Mouse (Mus musculus): ENCODE results near the gene Onecut1. TPM values are rescaled to one million over a fixed set of nuclear protein-coding genes. Genes with fewer than 3 reads are reported as not detected.
A peak's percentile ranks its signal among the peaks of the same experiment; 100 is the strongest.

Onecut1 gene
- polyA plus RNA-seq, 1 experiment from 2014 or later: 1.8 TPM

- Histone ChIP-seq H3K27ac (no peak overlapping the region), H3K36me3 (no peaks in the 10 kb centered on the region), H3K9me3 (no peaks in the 10 kb centered on the region), H3K4me2 (replicated peaks) (peak overlapping the region; percentile 96), H3K27me3 (replicated peaks) (peaks cover 87% of the 10 kb centered on the region), H3K9ac (no peak overlapping the region), H3K4me3 (replicated peaks) (peak overlapping the region; percentile 53), H3K4me1 (replicated peaks) (peaks cover 31% of the 10 kb centered on the region)
- no peak for ATAC-seq
- WGBS: 3% methylated on average over 36 of the region's 36 CpGs
Measured at GRCm38 (mm10) chr9:74863655-74864443, 2.1 kb downstream of the Onecut1 start.

- Histone ChIP-seq H3K27ac (no peak overlapping the region), H3K9me3 (no peaks in the 10 kb centered on the region), H3K4me2 (replicated peaks) (no peak overlapping the region), H3K36me3 (no peaks in the 10 kb centered on the region), H3K4me3 (replicated peaks) (no peak overlapping the region), H3K4me1 (replicated peaks) (peaks cover 31% of the 10 kb centered on the region), H3K27me3 (replicated peaks) (peaks cover 85% of the 10 kb centered on the region), H3K9ac (no peak overlapping the region)
- ATAC-seq: no peak
- WGBS: 16% methylated on average over 14 of the region's 14 CpGs
Measured at GRCm38 (mm10) chr9:74864471-74864870, 2.8 kb downstream of the Onecut1 start.

- Histone ChIP-seq H3K4me1 (replicated peaks) (peaks cover 25% of the 10 kb centered on the region), H3K27me3 (replicated peaks) (peaks cover 67% of the 10 kb centered on the region), H3K4me3 (replicated peaks) (peak overlapping the region; percentile 16), H3K27ac (0 out of 2 replicates have a peak overlapping the region, but pooled peaks have one; percentile 6), H3K4me2 (replicated peaks) (peak overlapping the region; percentile 48), H3K36me3 (no peaks in the 10 kb centered on the region), H3K9me3 (no peaks in the 10 kb centered on the region), H3K9ac (no peak overlapping the region)
- ATAC-seq: peak; percentile 83
- 5% methylated on average over 27 of the region's 27 CpGs for WGBS
Measured at GRCm38 (mm10) chr9:74866596-74867313, 5.0 kb downstream of the Onecut1 start.

GRCm38 (mm10) chr9:74867641-74868205, 6.0 kb downstream of the Onecut1 start:
- Histone ChIP-seq H3K9me3 (no peaks in the 10 kb centered on the region), H3K4me1 (replicated peaks) (peaks cover 17% of the 10 kb centered on the region), H3K27ac (no peak overlapping the region), H3K36me3 (no peaks in the 10 kb centered on the region), H3K9ac (no peak overlapping the region), H3K27me3 (replicated peaks) (peaks cover 58% of the 10 kb centered on the region), H3K4me3 (replicated peaks) (no peak overlapping the region), H3K4me2 (replicated peaks) (peak overlapping the region; percentile 42)
- WGBS: 7% methylated on average over 15 of the region's 15 CpGs
- ATAC-seq: no peak

GRCm38 (mm10) chr9:74868336-74868950, 6.7 kb downstream of the Onecut1 start:
- WGBS: 13% methylated on average over 22 of the region's 22 CpGs
- Histone ChIP-seq H3K36me3 (no peaks in the 10 kb centered on the region), H3K4me3 (replicated peaks) (no peak overlapping the region), H3K27ac (no peak overlapping the region), H3K9me3 (no peaks in the 10 kb centered on the region), H3K4me1 (replicated peaks) (peaks cover 10% of the 10 kb centered on the region; the same call in 1 of the 2 replicates), H3K4me2 (replicated peaks) (no peak overlapping the region), H3K27me3 (replicated peaks) (peaks cover 51% of the 10 kb centered on the region), H3K9ac (no peak overlapping the region)
- ATAC-seq: no peak

- H3K27ac ChIP-seq: no peak overlapping the region
- no peak for ATAC-seq
- H3K27me3 ChIP-seq (replicated peaks): peaks cover 26% of the 10 kb centered on the region
- no peak overlapping the region for H3K4me3 ChIP-seq (replicated peaks)
- H3K4me1 ChIP-seq (replicated peaks): 0 out of 2 replicates have a peak, but pooled peaks cover 7% of the 10 kb centered on the region
- no peak overlapping the region for H3K4me2 ChIP-seq (replicated peaks)
- no peaks in the 10 kb centered on the region for H3K36me3 ChIP-seq
- H3K9ac ChIP-seq: no peak overlapping the region
- H3K9me3 ChIP-seq: no peaks in the 10 kb centered on the region
- WGBS: 23% methylated on average over 13 of the region's 13 CpGs
Measured at GRCm38 (mm10) chr9:74870960-74871688, 9.4 kb downstream of the Onecut1 start.

GRCm38 (mm10) chr9:74876328-74876727, 14.6 kb downstream of the Onecut1 start:
- H3K36me3 ChIP-seq: no peaks in the 10 kb centered on the region
- H3K27ac ChIP-seq: no peak overlapping the region
- H3K4me3 ChIP-seq (replicated peaks): no peak overlapping the region
- ATAC-seq: no peak
- H3K27me3 ChIP-seq (replicated peaks): peaks cover 2% of the 10 kb centered on the region; the same call in 1 of the 2 replicates
- H3K9me3 ChIP-seq: no peaks in the 10 kb centered on the region
- WGBS: 77% methylated on average over 6 of the region's 6 CpGs
- no peaks in the 10 kb centered on the region for H3K4me1 ChIP-seq (replicated peaks)
- H3K4me2 ChIP-seq (replicated peaks): no peak overlapping the region
- no peak overlapping the region for H3K9ac ChIP-seq

GRCm38 (mm10) chr9:74877709-74878108, 16.0 kb downstream of the Onecut1 start:
- Histone ChIP-seq H3K4me2 (replicated peaks) (no peak overlapping the region), H3K9me3 (no peaks in the 10 kb centered on the region), H3K36me3 (no peaks in the 10 kb centered on the region), H3K27me3 (replicated peaks) (no peaks in the 10 kb centered on the region; the same call in 1 of the 2 replicates), H3K4me1 (replicated peaks) (no peaks in the 10 kb centered on the region), H3K27ac (no peak overlapping the region), H3K4me3 (replicated peaks) (no peak overlapping the region), H3K9ac (no peak overlapping the region)
- ATAC-seq: no peak
- 46% methylated on average over 2 of the region's 2 CpGs for WGBS

- Histone ChIP-seq H3K4me3 (replicated peaks) (no peak overlapping the region), H3K9ac (no peak overlapping the region), H3K27ac (no peak overlapping the region), H3K4me1 (replicated peaks) (no peaks in the 10 kb centered on the region), H3K4me2 (replicated peaks) (no peak overlapping the region), H3K36me3 (no peaks in the 10 kb centered on the region), H3K27me3 (replicated peaks) (no peaks in the 10 kb centered on the region), H3K9me3 (no peaks in the 10 kb centered on the region)
- 82% methylated on average over 4 of the region's 4 CpGs for WGBS
- no peak for ATAC-seq
Measured at GRCm38 (mm10) chr9:74887866-74888265, 26.1 kb downstream of the Onecut1 start.

GRCm38 (mm10) chr9:74896742-74897141, 35.0 kb downstream of the Onecut1 start:
- peak; percentile 34; the same call in 1 of the 2 replicates for ATAC-seq
- Histone ChIP-seq H3K27ac (no peak overlapping the region), H3K4me1 (replicated peaks) (no peaks in the 10 kb centered on the region), H3K4me2 (replicated peaks) (no peak overlapping the region), H3K36me3 (no peaks in the 10 kb centered on the region), H3K27me3 (replicated peaks) (no peaks in the 10 kb centered on the region), H3K9me3 (no peaks in the 10 kb centered on the region), H3K4me3 (replicated peaks) (no peak overlapping the region), H3K9ac (no peak overlapping the region)
- WGBS: 80% methylated on average over 7 of the region's 7 CpGs

- peak; percentile 81 for ATAC-seq
- Histone ChIP-seq H3K27me3 (replicated peaks) (no peaks in the 10 kb centered on the region), H3K27ac (no peak overlapping the region), H3K9me3 (no peaks in the 10 kb centered on the region), H3K4me1 (replicated peaks) (no peaks in the 10 kb centered on the region), H3K36me3 (no peaks in the 10 kb centered on the region), H3K9ac (no peak overlapping the region), H3K4me2 (replicated peaks) (no peak overlapping the region), H3K4me3 (replicated peaks) (no peak overlapping the region)
- WGBS: 78% methylated on average over 4 of the region's 4 CpGs
Measured at GRCm38 (mm10) chr9:74897375-74897982, 35.8 kb downstream of the Onecut1 start.

Measured in intestine, embryonic 15.5 days (tissue).